Mouse (Mus musculus): ENCODE data around the gene Traf3ip1. TPM values are rescaled to one million over a fixed set of nuclear protein-coding genes. Genes with fewer than 3 reads are reported as not detected.

Traf3ip1 gene
- total RNA-seq, 2 experiments from 2014 or later: 3.3 to 4.1 TPM

DNA sequence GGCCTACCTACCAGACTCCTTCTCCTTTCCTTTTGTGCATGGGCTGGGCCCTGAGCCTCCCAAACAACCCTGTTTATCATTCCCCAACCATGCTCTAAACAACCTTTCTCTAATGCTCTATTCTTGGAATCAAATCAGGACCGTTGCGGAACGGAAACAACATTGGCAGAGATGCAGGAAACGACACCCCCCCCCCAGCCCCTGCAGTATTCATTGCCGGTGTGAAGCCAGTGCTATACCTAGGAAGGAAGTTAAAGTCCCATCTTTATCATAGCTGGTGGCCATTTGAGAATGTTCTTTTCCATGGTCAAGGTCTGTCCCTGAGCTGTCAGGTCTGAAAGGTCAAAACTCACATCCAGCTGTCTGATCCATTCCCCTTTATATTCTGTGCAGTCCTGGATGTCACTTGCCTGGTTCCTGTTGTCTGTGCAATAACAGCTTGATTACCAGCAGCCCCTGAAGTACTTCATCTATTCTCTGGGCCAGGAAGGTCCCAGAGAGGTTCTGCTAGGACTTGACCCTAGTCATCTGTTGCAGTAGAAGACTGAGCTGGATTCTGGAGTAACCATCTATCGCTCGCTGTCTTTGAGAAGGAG lies 11.7 kb upstream of the Traf3ip1 start:
- no peak for DNase-seq
- Histone ChIP-seq H3K4me3 (no peak overlapping the region), H3K27ac (no peak overlapping the region)
- TF ChIP-seq CTCF (IDR thresholded peaks at IDR 0.05): no peak
- intact Hi-C loops (cut with DNase I): loop anchor here (1.0 to 5.0 kb wide), 2 partner anchors 54 to 135 kb away; no protein-coding TSS in a partner anchor

DNA sequence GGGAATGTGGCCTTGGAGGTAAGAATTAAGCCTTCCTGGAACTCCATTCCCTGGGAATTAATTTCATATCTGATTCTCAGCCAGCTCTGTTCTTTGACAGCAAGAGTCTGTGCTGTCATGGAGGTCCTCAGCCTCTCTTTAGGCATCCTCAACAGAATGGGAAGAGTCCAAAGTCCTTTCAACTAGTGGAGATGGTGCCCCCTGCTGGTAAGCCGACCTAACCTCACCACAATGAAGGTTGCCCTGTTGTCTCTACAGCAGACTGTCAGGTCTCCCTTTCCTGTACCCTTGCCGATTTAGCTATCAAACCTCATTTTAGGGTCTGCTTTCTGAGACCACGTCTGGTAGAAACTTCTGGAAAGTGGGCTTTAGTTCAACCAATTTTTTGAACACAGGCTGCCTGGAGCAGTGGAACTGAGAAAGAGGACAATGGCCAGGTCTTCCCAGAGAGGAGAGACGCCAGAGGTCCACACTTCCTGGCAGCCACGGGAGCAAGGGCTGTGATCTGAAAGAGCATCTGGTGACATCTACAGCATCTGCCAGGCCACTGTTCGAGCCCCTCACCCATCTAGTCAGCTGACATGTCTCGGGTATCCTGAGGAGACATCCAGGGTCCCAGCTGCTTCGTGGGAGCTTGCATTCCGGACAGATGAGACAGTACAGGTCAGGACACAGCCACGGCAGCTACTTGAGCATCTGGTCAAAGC lies 11.0 kb upstream of the Traf3ip1 start:
- no peak overlapping the region for H3K27ac ChIP-seq
- peak; percentile 90 for DNase-seq
- no peak overlapping the region for H3K4me3 ChIP-seq
- intact Hi-C loops (cut with DNase I): loop anchor here (1.0 to 5.0 kb wide), 2 partner anchors 55 to 136 kb away; no protein-coding TSS in a partner anchor
- peak; percentile 91; the same call in 1 of the 2 replicates for TF ChIP-seq CTCF (IDR thresholded peaks at IDR 0.05)

DNA sequence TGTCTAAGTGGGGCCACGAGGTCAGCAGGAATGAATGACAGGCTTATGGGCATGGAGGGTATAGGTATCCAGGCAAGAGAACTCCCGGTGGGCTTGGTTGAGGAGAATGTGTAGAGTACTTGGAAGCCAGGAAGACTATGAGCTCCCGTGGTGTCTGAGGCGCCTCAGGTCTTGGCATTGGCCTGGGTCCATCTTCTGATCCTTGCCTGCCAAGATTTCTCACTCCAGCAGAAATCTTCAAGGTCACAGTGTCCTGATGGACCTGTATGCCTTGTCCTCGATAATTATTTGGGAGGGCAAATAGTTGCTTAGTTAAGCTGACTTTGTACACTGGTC lies 10.5 kb upstream of the Traf3ip1 start:
- no peak for DNase-seq
- H3K27ac ChIP-seq: no peak overlapping the region
- no peak overlapping the region for H3K4me3 ChIP-seq
- intact Hi-C loops (cut with DNase I): loop anchor here (5.0 kb wide), 1 partner anchor 137 kb away; no protein-coding TSS in a partner anchor
- TF ChIP-seq CTCF (IDR thresholded peaks at IDR 0.05): no peak

DNA sequence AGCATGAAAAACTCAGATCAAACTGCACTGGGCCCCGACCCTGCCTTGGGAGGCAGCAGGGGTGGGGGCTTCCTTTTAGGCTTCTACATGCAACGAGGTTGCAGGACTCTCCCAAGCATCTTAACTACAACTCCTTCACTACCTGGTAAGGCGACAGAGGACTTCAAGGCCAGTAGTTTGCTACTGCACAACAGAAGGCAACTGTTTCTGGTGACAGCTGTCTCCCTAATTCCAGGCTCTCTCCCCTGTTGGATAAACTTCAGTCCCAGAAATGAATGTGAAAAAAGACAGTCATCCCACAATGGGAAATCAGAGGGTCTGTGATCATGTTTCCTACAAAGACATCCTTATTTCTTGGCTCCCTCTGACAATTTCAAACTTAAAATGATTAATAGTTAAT lies 9.0 kb upstream of the Traf3ip1 start:
- H3K4me3 ChIP-seq: no peak overlapping the region
- no peak for DNase-seq
- intact Hi-C loops (cut with DNase I): no loop called here
- TF ChIP-seq CTCF (IDR thresholded peaks at IDR 0.05): no peak
- H3K27ac ChIP-seq: no peak overlapping the region

DNA sequence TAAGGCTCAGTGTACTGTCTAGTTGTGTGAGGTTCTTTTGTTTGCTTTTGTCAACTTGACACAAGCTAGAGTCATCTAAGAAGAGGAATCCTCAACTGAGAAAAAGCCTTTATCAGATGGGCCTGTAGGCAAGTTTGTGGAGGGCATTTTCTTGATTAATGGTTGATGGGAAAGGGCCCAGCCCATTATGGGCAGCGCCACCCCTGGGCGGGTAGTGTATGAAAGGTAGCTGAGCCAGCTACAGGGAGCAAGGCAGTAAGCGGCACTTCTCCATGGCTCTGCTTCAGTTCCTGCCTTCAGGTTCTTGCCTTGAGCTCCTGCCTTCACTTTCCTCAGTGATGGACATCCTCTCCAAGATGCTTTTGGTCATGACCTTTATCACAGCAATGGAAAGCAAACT lies 8.3 kb upstream of the Traf3ip1 start:
- no peak overlapping the region for H3K4me3 ChIP-seq
- DNase-seq: no peak
- TF ChIP-seq CTCF (IDR thresholded peaks at IDR 0.05): no peak
- intact Hi-C loops (cut with DNase I): no loop called here
- no peak overlapping the region for H3K27ac ChIP-seq

DNA sequence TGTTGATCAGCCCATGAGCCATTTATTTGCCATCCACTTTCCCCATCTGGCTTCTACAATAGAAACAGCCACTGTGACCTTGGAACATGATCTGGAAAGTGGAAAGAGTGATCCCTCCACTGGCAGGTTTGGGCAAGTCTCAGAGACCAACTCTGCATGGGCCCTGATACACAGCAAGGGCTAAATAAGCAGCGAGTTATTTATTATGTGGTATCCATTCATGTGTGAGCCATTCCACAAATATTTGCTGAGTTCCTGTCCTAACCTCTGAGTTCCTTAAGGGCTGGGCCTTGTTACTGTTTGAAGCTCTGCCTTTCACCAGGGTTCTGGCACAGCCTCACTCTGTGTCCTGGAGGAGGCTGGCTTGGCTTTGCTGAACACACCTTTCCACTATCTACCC lies 4.1 kb upstream of the Traf3ip1 start:
- intact Hi-C loops (cut with DNase I): no loop called here
- H3K4me3 ChIP-seq: no peak overlapping the region
- no peak for DNase-seq
- TF ChIP-seq CTCF (IDR thresholded peaks at IDR 0.05): no peak
- no peak overlapping the region for H3K27ac ChIP-seq

DNA sequence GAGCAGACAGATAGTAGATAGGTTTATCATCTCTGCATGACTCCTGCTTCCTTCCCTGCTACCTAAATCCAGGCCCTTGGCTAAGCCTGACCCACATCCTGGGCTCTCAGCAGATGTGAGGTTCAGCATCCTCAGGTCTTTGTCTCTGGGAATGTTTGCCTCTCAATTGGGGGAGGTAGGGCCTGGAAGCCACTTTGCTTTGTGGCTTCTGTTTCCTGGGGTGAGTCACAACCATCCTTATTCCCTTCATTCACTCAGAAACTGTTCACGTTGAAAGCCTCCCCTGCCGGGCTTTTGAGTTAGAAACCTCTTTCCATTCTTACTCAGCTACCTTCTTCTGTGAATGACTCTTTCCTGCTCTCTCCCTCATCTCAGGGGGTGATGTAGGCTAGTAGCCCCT lies 1.7 kb upstream of the Traf3ip1 start:
- no peak overlapping the region for H3K4me3 ChIP-seq
- intact Hi-C loops (cut with DNase I): no loop called here
- no peak overlapping the region for H3K27ac ChIP-seq
- no peak for TF ChIP-seq CTCF (IDR thresholded peaks at IDR 0.05)
- DNase-seq: no peak

DNA sequence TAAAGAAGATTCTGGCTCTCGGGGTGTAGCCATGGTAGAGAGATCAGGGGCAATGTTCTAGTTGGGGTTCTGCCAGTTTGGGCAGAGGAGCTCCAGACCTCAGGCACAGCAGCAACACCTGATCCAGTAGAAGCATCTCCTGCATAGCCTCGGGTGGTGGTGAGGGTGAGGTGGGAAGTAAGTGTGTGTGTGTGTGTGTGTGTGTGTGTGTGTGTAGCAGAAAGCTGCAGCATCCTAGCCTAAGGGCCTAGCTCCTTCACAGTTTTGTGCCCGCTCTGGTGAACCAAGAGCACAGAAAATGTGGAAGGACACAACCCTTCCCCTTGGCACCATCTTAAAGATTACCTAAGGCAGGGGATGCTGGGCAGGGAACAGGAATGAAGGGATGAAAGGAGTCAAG lies 509 bp upstream of the Traf3ip1 start:
- intact Hi-C loops (cut with DNase I): no loop called here

DNA sequence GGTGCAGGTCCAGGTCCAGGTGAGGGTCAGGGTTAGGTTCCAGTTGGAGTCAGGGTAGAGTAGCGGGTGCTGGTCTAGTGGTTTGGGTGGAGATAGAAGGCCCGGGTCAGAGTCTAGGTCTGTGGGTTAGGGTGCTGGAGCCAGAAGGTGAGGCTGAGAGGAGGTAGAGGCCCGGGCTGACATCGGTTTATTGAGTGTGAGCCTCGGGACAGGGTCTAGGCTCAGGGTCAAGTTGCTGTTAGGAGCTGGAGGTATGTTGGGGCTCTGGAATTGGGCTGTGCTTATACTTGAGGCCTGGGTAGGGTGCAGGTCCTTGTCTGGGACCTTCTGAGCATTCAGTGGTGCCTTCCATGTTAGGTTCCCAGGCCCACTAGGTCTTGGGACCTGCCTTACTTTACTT lies 874 bp downstream of the Traf3ip1 start:
- intact Hi-C loops (cut with DNase I): no loop called here
- Histone ChIP-seq H3K4me3 (peak overlapping the region; percentile 99), H3K27ac (peak overlapping the region; percentile 83; the same call in 1 of the 2 replicates)
- no peak for DNase-seq
- TF ChIP-seq CTCF (IDR thresholded peaks at IDR 0.05): no peak

More for the DNA sequence above, 509 bp upstream of the Traf3ip1 start:
- H3K27ac ChIP-seq: 0 out of 2 replicates have a peak overlapping the region, but pooled peaks have one; percentile 46
- TF ChIP-seq CTCF (IDR thresholded peaks at IDR 0.05): no peak
- DNase-seq: no peak
- peak overlapping the region; percentile 99 for H3K4me3 ChIP-seq

DNA sequence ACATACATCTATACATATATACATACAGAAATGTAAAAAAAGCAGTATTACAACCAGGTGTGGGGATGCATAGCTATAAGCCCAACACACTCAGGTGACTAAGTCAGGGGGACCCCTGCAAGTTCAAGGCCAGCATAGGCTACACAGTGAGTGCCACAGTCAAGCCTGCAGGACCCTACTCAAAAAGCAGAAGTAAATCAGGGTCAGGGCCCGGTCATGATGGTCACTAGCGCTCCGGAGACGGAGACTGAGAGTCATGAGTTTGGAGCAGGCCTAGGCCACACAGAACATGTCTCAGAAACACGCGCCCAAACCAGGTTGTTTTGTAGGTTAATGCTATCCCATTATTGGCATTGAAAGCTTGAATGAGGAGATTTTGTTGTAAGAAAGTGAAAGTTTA lies 4.1 kb downstream of the Traf3ip1 start:
- intact Hi-C loops (cut with DNase I): no loop called here

DNA sequence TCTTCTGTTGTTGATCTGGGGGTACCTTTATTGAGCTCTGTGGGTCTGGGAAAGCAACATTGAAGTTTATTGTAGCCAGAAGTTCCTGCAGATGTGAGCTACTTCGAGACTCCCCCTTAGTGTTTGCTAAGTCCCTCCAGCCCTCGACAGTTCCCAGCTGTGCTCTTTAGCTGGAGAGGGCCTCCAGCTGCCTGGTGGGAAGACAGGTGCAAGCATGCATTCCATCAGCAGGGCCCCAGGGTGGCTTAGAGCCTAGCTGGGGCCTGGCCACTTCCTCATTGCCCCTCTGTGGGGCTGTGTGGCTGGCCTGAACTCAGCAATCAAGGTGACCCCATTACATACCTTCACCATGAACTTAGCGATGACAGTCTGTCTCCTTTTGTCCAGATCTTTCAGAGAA lies 10.2 kb downstream of the Traf3ip1 start:
- DNase-seq: no peak
- Histone ChIP-seq H3K4me3 (no peak overlapping the region), H3K27ac (no peak overlapping the region)
- TF ChIP-seq CTCF (IDR thresholded peaks at IDR 0.05): no peak
- intact Hi-C loops (cut with DNase I): no loop called here

More for the DNA sequence above, 4.1 kb downstream of the Traf3ip1 start:
- Histone ChIP-seq H3K27ac (no peak overlapping the region), H3K4me3 (no peak overlapping the region)
- no peak for DNase-seq
- TF ChIP-seq CTCF (IDR thresholded peaks at IDR 0.05): no peak

DNA sequence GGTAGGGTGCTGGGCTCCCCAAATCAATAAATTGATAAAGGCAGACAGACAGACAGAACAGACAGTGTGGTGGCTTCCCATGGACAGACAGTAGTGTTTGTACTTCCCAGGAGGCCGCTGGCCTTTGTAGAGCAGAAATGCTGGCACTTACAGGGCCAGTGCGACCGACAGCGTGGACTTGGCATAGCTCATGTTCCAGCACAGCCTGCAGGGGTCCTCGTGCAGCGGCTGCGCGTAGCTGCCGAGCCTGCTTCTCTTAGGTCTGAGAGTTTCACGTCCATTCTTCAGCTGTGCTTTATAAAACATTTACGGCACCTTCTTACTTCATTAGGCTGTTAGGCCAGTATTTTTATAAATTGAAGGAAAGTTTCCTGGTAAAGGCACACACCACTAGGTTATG lies 20.5 kb downstream of the Traf3ip1 start:
- intact Hi-C loops (cut with DNase I): no loop called here
- no peak for DNase-seq
- H3K4me3 ChIP-seq: no peak overlapping the region
- no peak for TF ChIP-seq CTCF (IDR thresholded peaks at IDR 0.05)
- H3K27ac ChIP-seq: no peak overlapping the region

DNA sequence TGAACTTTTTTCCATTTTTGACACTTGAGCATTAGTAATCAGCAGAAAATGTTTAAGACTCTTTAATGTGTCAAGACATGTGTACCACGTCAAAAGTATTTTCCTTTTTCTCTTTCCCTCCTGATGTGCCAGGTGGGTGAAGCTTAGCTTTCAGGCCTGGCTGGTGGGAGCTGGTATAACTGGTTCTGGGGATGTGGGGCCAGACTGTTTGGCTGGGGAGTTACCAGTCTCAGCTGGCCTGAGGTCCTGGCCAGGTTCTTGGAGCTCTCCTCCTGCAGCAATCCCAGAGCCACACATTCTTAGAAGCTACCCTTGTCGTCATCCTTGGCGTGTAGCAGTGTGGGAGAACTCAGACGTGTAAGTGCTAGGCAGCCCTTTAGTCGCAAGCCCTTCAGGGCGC lies 21.2 kb downstream of the Traf3ip1 start:
- Histone ChIP-seq H3K27ac (no peak overlapping the region), H3K4me3 (no peak overlapping the region)
- intact Hi-C loops (cut with DNase I): no loop called here
- TF ChIP-seq CTCF (IDR thresholded peaks at IDR 0.05): no peak
- DNase-seq: no peak

DNA sequence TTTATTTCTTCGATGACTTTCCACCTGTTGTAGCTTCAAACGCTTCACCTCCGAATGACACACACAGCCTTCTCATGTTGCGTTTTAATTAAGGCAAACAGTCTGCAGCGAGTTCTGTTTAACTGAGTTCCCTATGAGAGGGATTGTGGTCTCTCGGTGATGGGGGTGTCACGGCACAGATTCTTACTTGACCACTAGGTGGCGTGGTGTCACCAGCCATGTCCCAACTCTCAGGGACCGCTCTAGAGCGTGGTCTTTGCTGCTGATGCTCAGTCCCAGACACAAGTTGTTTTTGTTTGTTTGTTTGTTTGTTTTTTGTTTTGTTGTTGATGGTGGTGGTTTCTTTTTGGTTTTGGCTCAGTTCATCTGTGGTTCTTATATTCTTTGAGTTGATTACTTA lies 29.3 kb downstream of the Traf3ip1 start:
- intact Hi-C loops (cut with DNase I): loop anchor here (1.0 to 5.0 kb wide), 4 partner anchors 39 to 1089 kb away; no protein-coding TSS in a partner anchor
- H3K4me3 ChIP-seq: no peak overlapping the region
- TF ChIP-seq CTCF (IDR thresholded peaks at IDR 0.05): peak; percentile 87
- DNase-seq: peak; percentile 60
- H3K27ac ChIP-seq: no peak overlapping the region
